Mouse (Mus musculus) MEL (cell line): ENCODE results near the gene Ccdc12.

Source experiments
- CTCF ChIP-seq, 3 experiments: IDR thresholded peaks in 2 of 3; conservative IDR thresholded peaks in 1 of 3; 2 replicates each; pipeline ENCODE4 v1.5.1; 2011 to 2012; ENCODE audit warnings: low read length in 3 of 3, low read depth in 2 of 3, mild to moderate bottlenecking in 2 of 3, improper control_type of control experiment in 1 of 3, inconsistent platforms in 1 of 3, mixed read lengths in 1 of 3, moderate library complexity in 1 of 3; ENCODE audit not compliant: control insufficient read depth in 1 of 3, insufficient read depth in 1 of 3, poor library complexity in 1 of 3, severe bottlenecking in 1 of 3
- EP300 ChIP-seq, 2 experiments: IDR thresholded peaks; 2 replicates each; pipeline ENCODE4 v1.6.1; 2011; ENCODE audit warnings: improper control_type of control experiment in 2 of 2, low read length in 2 of 2, low read depth in 1 of 2, mild to moderate bottlenecking in 1 of 2
- ETS1 ChIP-seq: IDR thresholded peaks from 2 replicates; pipeline ENCODE4 v1.6.1; 2012; ENCODE audit warnings: low read depth, mild to moderate bottlenecking, inconsistent platforms, low read length, improper control_type of control experiment, moderate library complexity
- POLR2A ChIP-seq, 2 experiments: IDR thresholded peaks; 2 replicates each; pipeline ENCODE4 v1.6.1; 2011 to 2012; ENCODE audit warnings: low read length in 2 of 2, mild to moderate bottlenecking in 2 of 2, control low read depth in 1 of 2, improper control_type of control experiment in 1 of 2, low read depth in 1 of 2, moderate library complexity in 1 of 2; ENCODE audit not compliant: control insufficient read depth in 1 of 2, insufficient read depth in 1 of 2, poor library complexity in 1 of 2
- POLR2AphosphoS5 ChIP-seq: IDR thresholded peaks from 2 replicates; pipeline ENCODE4 v1.6.1; 2012; ENCODE audit warnings: low read depth, borderline replicate concordance, mild to moderate bottlenecking, inconsistent platforms, low read length, moderate library complexity, mixed read lengths
- SMC3 ChIP-seq: IDR thresholded peaks from 2 replicates; pipeline ENCODE4 v1.6.1; 2011; ENCODE audit warnings: low read depth, low read length, improper control_type of control experiment
- TBP ChIP-seq: IDR thresholded peaks from 2 replicates; pipeline ENCODE4 v1.8.0; 2011; ENCODE audit warnings: low read depth, low read length, improper control_type of control experiment

DNA sequence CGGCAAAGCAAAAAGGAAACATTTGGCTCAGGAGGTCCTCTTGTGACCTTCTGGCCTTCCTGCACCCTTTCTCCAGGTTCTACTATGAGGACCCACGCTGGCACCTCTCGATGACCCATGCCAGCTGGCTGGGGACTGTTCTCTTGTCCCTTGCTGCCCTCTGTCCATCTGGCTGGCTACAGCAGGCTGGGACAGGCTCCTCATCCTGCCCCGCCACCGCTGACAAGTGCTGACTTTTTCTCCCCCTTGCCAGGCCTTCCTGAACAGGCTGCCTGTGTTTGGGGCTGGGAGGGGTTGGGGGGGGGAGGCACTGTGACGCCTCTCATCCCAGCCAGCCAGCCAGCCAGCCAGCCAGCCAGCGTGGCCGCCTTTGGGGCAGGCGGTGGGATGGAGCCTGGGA, 80.1 kb downstream of the Ccdc12 start:
- TF ChIP-seq EP300 (IDR thresholded peaks at IDR 0.05; ENCODE audit: low read depth in 1 of 2, low read length in 2 of 2) (no peak), CTCF (IDR thresholded peaks at IDR 0.05 in 2 of 3, conservative IDR thresholded peaks at IDR 0.05 in 1 of 3; ENCODE audit: control insufficient read depth in 1 of 3, insufficient read depth in 1 of 3, low read depth in 2 of 3, low read length in 3 of 3, poor library complexity in 1 of 3, severe bottlenecking in 1 of 3) (no peak), ETS1 (no peak), POLR2A (IDR thresholded peaks at IDR 0.05; ENCODE audit: control insufficient read depth in 1 of 2, insufficient read depth in 1 of 2, low read depth in 1 of 2, low read length in 2 of 2, poor library complexity in 1 of 2) (no peak), SMC3 (no peak), POLR2AphosphoS5 (no peak), TBP (no peak)
